Mouse (Mus musculus) stomach, postnatal 0 days (tissue): Measurements from ENCODE around the gene 4933400A11Rik.

Source experiments
- CTCF ChIP-seq: IDR thresholded peaks from 2 replicates; pipeline ENCODE4 v1.5.1; 2016; ENCODE audit warnings: antibody characterized with exemption, low read depth, mild to moderate bottlenecking, moderate library complexity
- EP300 ChIP-seq: optimal IDR thresholded peaks from 2 replicates; pipeline ENCODE3; 2016; ENCODE audit warnings: antibody characterized with exemption

DNA sequence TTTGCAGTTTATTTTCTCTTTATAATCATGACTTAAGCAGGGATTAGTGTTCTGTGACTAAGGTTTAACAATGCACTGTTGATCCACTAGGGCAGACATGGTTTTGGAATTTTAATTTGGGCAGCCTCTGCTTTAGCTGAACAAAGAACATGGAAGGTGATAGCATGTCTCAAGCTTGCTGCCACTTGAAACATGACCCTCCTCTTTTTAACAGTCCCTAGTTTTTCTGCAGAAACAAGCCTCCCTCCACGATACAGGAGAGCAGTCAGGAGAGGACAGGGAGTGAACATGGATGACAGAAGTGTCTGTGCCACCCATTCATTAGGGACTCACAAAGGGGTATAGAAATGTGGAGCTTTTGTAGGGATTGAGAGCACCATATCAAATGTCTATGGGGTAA is 13.4 kb upstream of the 4933400A11Rik start:
- TF ChIP-seq CTCF = no peak
- TF ChIP-seq EP300 = no peak
